Mouse (Mus musculus): Measurements from ENCODE around the gene Galnt4. TPM values are rescaled to one million over a fixed set of nuclear protein-coding genes. Genes with fewer than 3 reads are reported as not detected.

The Galnt4 gene
- polyA plus RNA-seq, 1 experiment from 2014 or later, result 2.9 TPM

DNA sequence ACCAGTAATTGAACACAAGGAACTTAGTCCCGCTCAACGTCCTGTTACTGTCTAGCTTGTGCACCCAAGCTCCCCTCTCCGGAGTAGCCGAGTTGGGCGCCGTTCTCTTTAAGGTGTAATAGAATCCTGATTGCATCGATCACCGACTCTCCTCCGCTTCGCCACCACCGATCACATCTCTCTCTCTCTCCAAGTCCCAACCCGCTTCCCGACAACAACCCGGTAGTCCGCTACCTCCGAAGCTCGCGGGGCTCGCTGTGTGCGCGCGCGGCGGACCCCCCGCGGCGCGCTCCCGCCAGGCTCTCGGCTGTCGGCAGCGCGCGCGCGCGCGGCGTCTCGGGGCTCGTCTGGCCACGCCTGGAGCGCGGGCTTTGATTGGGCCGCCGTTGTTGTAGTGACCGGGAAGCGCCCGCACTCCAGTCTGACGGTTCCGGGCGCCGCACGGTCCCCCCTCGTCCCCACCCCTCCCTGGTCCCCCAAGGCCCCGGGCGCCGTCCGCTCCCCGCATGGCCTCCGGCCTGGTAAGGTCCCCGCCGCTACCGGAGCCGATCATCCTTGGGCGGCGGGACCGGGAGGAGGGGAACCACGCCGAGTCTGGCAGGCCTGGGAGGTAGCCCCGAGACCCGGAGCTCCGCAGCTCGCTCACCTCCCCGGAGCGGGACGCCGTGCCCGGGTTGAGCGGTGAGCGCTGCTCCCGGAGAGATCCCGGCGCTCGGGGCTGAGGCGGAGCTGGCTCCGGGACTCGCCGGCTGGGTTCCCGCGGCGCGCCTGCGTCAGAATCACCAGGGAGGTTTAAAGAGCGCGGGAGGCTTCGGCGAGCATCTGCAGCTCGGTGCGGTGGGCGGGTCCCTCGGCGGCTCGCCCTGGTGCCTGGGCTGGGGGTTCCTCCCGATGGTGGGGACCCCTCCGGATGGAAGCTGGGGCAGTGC is 992 bp upstream of the Galnt4 start, which contains the start of gene Poc1b:
Gene Poc1b, plus strand, starts transcription at position 334 of the 929 bp plus-strand sequence.
- ATAC-seq (ENCODE audit: low read depth), result peak; percentile 97
- Histone ChIP-seq H3K4me1 (ENCODE audit: control insufficient read depth, insufficient read depth, low read length) (peaks cover 17% of the 10 kb centered on the region; the same call in 1 of the 2 replicates), H3K4me3 (ENCODE audit: low read depth, low read length) (peak within 1 kb of the TSS; percentile 96), H3K4me2 (ENCODE audit: low read depth, low read length) (peak within 1 kb of the TSS; percentile 91), H3K27ac (ENCODE audit: low read depth, low read length) (peak within 1 kb of the TSS; percentile 92), H3K9ac (replicated peaks; ENCODE audit: low read depth, low read length) (peak within 1 kb of the TSS; percentile 94), H3K36me3 (ENCODE audit: control insufficient read depth, insufficient read depth, low read length) (0 out of 2 replicates have a peak, but pooled peaks cover 6% of the 10 kb centered on the region), H3K27me3 (ENCODE audit: control insufficient read depth, insufficient read depth, low read length) (no peaks in the 10 kb centered on the region), H3K9me3 (ENCODE audit: control insufficient read depth, low read length) (no peaks in the 10 kb centered on the region)
- WGBS, result under 1% methylated on average over 97 of the region's 106 CpGs

DNA sequence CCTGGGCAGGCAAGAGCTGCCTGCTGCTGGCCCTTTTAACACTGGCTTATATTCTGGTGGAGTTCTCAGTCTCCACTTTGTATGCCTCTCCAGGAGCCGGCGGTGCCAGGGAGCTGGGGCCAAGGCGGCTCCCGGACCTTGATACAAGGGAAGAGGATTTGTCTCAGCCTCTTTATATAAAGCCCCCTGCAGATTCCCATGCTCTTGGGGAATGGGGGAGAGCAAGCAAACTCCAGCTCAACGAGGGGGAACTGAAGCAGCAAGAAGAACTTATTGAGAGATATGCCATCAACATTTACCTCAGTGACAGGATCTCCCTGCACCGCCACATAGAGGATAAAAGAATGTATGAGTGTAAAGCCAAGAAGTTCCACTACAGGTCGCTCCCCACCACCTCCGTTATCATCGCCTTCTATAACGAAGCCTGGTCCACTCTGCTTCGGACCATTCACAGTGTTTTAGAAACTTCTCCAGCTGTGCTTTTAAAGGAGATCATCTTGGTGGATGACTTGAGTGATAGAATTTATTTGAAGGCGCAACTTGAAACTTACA is 548 bp downstream of the Galnt4 start:
- Histone ChIP-seq H3K27ac (ENCODE audit: low read depth, low read length) (no peak overlapping the region), H3K36me3 (ENCODE audit: control insufficient read depth, insufficient read depth, low read length) (0 out of 2 replicates have a peak, but pooled peaks cover 6% of the 10 kb centered on the region), H3K9me3 (ENCODE audit: control insufficient read depth, low read length) (no peaks in the 10 kb centered on the region), H3K4me1 (ENCODE audit: control insufficient read depth, insufficient read depth, low read length) (peaks cover 17% of the 10 kb centered on the region; the same call in 1 of the 2 replicates), H3K9ac (replicated peaks; ENCODE audit: low read depth, low read length) (peak overlapping the region; percentile 37; the same call in 1 of the 2 replicates), H3K4me2 (ENCODE audit: low read depth, low read length) (peak overlapping the region; percentile 91), H3K27me3 (ENCODE audit: control insufficient read depth, insufficient read depth, low read length) (no peaks in the 10 kb centered on the region), H3K4me3 (ENCODE audit: low read depth, low read length) (peak overlapping the region; percentile 96)
- WGBS, result 45% methylated on average over 12 of the region's 12 CpGs
- ATAC-seq (ENCODE audit: low read depth), result no peak

DNA sequence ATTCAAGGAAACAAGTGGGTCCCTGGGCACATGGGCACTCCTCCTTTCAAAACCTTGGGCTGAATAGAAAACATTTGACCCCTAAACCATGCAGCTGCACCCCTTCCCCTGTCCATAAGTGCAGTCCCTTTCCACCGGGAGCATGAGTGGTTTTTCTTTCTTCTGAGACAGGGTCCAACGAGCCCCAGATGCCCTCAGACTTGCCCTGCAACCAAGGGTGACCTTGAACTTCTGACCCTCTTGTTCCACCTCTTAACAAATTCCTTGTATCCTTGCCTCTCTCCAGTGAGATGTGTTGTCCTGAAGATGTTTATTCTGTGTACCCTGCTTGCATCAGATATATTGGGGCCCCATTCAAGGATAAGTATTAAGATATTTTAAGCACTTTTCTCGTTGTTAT is 5.6 kb downstream of the Galnt4 start:
- Histone ChIP-seq H3K9me3 (ENCODE audit: control insufficient read depth, low read length) (no peaks in the 10 kb centered on the region), H3K36me3 (ENCODE audit: control insufficient read depth, insufficient read depth, low read length) (0 out of 2 replicates have a peak, but pooled peaks cover 6% of the 10 kb centered on the region), H3K27ac (ENCODE audit: low read depth, low read length) (no peak overlapping the region), H3K27me3 (ENCODE audit: control insufficient read depth, insufficient read depth, low read length) (no peaks in the 10 kb centered on the region), H3K9ac (replicated peaks; ENCODE audit: low read depth, low read length) (no peak overlapping the region), H3K4me2 (ENCODE audit: low read depth, low read length) (no peak overlapping the region), H3K4me3 (ENCODE audit: low read depth, low read length) (no peak overlapping the region), H3K4me1 (ENCODE audit: control insufficient read depth, insufficient read depth, low read length) (peaks cover 12% of the 10 kb centered on the region; the same call in 1 of the 2 replicates)
- WGBS, result 51% methylated on average over 3 of the region's 3 CpGs
- ATAC-seq (ENCODE audit: low read depth), result no peak

DNA sequence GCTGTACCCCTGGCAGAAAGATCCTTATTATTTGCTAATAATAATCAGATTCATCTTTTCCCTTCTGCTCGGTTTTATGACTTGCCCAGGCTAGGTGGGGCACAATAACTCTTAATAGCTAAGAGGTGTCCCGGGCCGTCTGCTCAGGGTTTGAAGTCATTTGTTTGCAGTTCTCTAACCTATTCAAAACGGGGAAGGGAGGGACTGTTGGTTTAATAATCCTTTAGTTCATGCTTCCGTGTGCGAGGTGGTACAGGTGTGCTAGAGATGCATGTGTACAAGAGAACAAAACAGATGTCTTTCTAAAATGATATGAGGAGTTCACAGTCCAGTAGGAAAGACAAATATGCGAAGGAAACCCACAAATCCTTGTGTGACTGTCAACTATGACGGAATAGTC is 6.3 kb downstream of the Galnt4 start:
- no peaks in the 10 kb centered on the region for H3K27me3 ChIP-seq (ENCODE audit: control insufficient read depth, insufficient read depth, low read length)
- 76% methylated on average over 8 of the region's 8 CpGs for WGBS
- H3K9ac ChIP-seq (replicated peaks; ENCODE audit: low read depth, low read length), result no peak overlapping the region
- H3K27ac ChIP-seq (ENCODE audit: low read depth, low read length), result no peak overlapping the region
- H3K9me3 ChIP-seq (ENCODE audit: control insufficient read depth, low read length), result no peaks in the 10 kb centered on the region
- no peak overlapping the region for H3K4me2 ChIP-seq (ENCODE audit: low read depth, low read length)
- no peak overlapping the region for H3K4me3 ChIP-seq (ENCODE audit: low read depth, low read length)
- no peak for ATAC-seq (ENCODE audit: low read depth)
- H3K36me3 ChIP-seq (ENCODE audit: control insufficient read depth, insufficient read depth, low read length), result 0 out of 2 replicates have a peak, but pooled peaks cover 6% of the 10 kb centered on the region
- peaks cover 9% of the 10 kb centered on the region; the same call in 1 of the 2 replicates for H3K4me1 ChIP-seq (ENCODE audit: control insufficient read depth, insufficient read depth, low read length)

DNA sequence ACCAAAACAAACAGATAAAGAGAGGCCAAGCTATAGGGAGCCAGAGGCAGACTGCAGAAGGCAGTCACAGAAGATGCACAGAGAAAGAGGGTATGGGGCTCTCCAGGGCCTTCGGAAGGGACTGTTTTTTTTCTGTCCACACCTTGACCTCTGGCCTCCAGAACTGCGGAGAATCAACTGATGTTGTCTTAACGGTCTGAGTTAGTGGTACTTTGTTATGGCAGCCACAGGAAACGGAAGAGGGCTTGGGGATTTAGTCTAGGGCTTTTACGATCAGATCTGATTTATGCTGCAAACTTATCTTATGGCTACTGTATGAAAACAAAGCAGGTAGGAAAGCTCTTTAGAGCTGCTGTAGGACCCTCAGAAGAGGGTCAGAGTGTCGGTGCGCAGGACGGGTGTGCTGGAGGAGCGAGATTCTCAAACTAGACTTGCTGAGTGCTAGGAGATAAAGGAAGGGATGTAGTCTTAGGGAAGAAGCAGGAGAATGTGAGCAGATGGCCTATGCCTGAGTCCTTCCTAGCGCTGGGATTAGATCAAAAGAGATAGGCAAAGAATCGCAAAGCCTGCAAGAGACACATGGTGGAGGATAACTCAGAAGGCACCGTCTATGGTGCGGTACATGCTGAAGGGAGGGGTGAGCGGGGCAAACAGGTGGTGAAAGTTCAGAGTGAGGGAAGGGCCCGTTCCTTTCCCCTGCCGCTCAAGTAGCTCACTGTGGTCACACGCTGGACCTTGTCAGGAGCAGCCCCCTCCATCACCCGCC is 7.7 kb downstream of the Galnt4 start:
- Histone ChIP-seq H3K4me3 (ENCODE audit: low read depth, low read length) (no peak overlapping the region), H3K36me3 (ENCODE audit: control insufficient read depth, insufficient read depth, low read length) (0 out of 2 replicates have a peak, but pooled peaks cover 5% of the 10 kb centered on the region), H3K27me3 (ENCODE audit: control insufficient read depth, insufficient read depth, low read length) (no peaks in the 10 kb centered on the region), H3K4me1 (ENCODE audit: control insufficient read depth, insufficient read depth, low read length) (peaks cover 5% of the 10 kb centered on the region; the same call in 1 of the 2 replicates), H3K9me3 (ENCODE audit: control insufficient read depth, low read length) (no peaks in the 10 kb centered on the region), H3K27ac (ENCODE audit: low read depth, low read length) (no peak overlapping the region), H3K4me2 (ENCODE audit: low read depth, low read length) (no peak overlapping the region), H3K9ac (replicated peaks; ENCODE audit: low read depth, low read length) (no peak overlapping the region)
- no peak for ATAC-seq (ENCODE audit: low read depth)
- WGBS, result 58% methylated on average over 18 of the region's 18 CpGs

DNA sequence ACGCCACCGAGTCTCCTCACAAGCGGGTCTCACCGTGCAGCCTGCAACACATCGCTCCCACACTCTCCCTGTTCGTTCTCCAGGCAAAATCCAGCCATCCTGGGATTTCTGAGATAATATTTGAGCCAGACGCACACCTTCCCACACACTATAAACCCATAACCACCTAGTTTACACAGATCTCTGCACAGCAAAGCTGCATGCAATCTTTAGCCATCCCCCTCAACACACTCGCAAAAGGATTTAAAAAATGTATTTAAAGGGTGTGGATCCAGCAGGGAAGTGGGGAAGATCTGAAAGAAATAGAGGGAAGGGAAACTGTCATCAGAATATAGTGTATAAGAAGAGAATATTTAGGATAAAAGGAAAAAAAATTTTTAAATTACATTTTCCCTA is 8.3 kb downstream of the Galnt4 start:
- no peak for ATAC-seq (ENCODE audit: low read depth)
- no peaks in the 10 kb centered on the region for H3K36me3 ChIP-seq (ENCODE audit: control insufficient read depth, insufficient read depth, low read length)
- H3K4me1 ChIP-seq (ENCODE audit: control insufficient read depth, insufficient read depth, low read length), result peaks cover 2% of the 10 kb centered on the region; the same call in 1 of the 2 replicates
- H3K4me2 ChIP-seq (ENCODE audit: low read depth, low read length), result no peak overlapping the region
- no peak overlapping the region for H3K27ac ChIP-seq (ENCODE audit: low read depth, low read length)
- WGBS, result 78% methylated on average over 8 of the region's 8 CpGs
- H3K4me3 ChIP-seq (ENCODE audit: low read depth, low read length), result no peak overlapping the region
- no peak overlapping the region for H3K9ac ChIP-seq (replicated peaks; ENCODE audit: low read depth, low read length)
- no peaks in the 10 kb centered on the region for H3K9me3 ChIP-seq (ENCODE audit: control insufficient read depth, low read length)
- no peaks in the 10 kb centered on the region for H3K27me3 ChIP-seq (ENCODE audit: control insufficient read depth, insufficient read depth, low read length)

DNA sequence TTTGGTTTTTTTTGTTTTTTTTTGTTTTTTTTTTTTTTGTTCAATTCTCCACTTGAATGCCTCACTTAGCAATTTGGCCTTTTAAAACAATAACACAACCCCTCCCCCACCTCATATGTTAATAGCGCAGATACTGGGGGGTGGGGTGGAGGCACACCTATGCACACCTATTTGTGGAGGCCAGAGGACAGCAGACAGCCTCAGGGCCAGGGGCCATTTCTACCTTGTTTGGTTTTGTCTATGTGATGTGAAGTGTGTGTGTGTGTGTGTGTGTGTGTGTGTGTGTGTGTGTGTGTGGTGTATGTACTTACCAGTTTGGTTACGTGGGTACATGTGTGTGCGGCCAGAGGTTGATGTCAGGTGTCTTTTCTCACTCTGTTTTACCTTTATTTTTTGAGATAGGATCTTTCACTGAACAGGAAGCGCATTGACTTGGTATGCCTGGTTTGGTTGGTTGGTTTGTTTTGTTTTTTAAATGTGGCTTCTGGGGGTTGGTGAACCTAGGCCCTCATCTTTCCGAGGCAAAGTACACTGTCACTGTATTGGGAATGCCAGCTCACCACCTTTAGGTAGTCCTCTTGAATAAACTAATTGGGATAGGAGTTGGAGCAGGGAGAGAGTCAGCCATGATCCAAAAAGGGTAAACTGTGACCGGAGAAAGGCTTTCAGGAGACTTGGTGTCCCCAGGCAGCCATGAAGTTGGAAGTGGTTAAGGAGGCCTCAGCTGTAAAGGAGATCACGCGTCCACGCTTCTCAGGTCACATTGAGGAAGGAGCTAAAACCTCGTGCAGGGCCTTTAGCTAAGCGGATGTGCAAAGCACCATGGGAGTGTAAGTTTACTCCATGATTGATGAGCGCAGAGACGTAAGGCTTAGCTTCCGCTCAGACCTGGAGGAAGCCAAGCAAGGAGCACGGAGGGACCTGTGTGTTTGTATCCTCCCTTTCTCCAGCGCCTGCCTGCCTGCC is 9.0 kb downstream of the Galnt4 start:
- Histone ChIP-seq H3K9me3 (ENCODE audit: control insufficient read depth, low read length) (no peaks in the 10 kb centered on the region), H3K27me3 (ENCODE audit: control insufficient read depth, insufficient read depth, low read length) (no peaks in the 10 kb centered on the region), H3K4me2 (ENCODE audit: low read depth, low read length) (no peak overlapping the region), H3K27ac (ENCODE audit: low read depth, low read length) (no peak overlapping the region), H3K4me3 (ENCODE audit: low read depth, low read length) (no peak overlapping the region), H3K9ac (replicated peaks; ENCODE audit: low read depth, low read length) (no peak overlapping the region), H3K4me1 (ENCODE audit: control insufficient read depth, insufficient read depth, low read length) (no peaks in the 10 kb centered on the region), H3K36me3 (ENCODE audit: control insufficient read depth, insufficient read depth, low read length) (no peaks in the 10 kb centered on the region)
- ATAC-seq (ENCODE audit: low read depth), result no peak
- 82% methylated on average over 16 of the region's 16 CpGs for whole genome bisulfite sequencing

DNA sequence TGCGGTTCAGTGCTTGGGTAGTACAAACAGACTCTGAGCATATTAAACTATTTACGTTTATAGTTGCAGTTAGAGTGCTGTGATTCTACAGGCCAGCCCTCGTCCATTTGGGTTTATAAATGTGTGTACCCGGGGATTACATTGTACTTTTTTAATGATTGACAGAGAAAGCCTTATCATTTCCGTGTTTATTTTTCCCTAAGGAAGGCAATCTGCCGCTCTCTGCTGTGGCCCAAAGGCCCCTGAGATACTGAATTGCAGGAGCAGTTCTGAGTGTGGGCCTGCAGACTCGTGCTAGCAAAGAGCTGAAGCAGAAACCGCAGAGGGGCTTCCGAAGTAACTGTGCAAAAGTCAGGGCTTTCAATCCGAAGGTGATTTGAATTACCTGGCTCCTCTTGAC is 9.9 kb downstream of the Galnt4 start:
- no peak overlapping the region for H3K27ac ChIP-seq (ENCODE audit: low read depth, low read length)
- H3K9me3 ChIP-seq (ENCODE audit: control insufficient read depth, low read length), result no peaks in the 10 kb centered on the region
- H3K4me1 ChIP-seq (ENCODE audit: control insufficient read depth, insufficient read depth, low read length), result no peaks in the 10 kb centered on the region
- ATAC-seq (ENCODE audit: low read depth), result no peak
- no peak overlapping the region for H3K9ac ChIP-seq (replicated peaks; ENCODE audit: low read depth, low read length)
- H3K36me3 ChIP-seq (ENCODE audit: control insufficient read depth, insufficient read depth, low read length), result no peaks in the 10 kb centered on the region
- H3K4me3 ChIP-seq (ENCODE audit: low read depth, low read length), result no peak overlapping the region
- no peak overlapping the region for H3K4me2 ChIP-seq (ENCODE audit: low read depth, low read length)
- WGBS, result 78% methylated on average over 10 of the region's 10 CpGs
- H3K27me3 ChIP-seq (ENCODE audit: control insufficient read depth, insufficient read depth, low read length), result no peaks in the 10 kb centered on the region

Measured in neural tube, embryonic 14.5 days (tissue).